Mouse (Mus musculus): ENCODE results near the gene Tifa. TPM values are rescaled to one million over a fixed set of nuclear protein-coding genes. Genes with fewer than 3 reads are reported as not detected.

The Tifa gene
- total RNA-seq, 2 experiments from 2014 or later = 2.0 to 2.2 TPM

DNA sequence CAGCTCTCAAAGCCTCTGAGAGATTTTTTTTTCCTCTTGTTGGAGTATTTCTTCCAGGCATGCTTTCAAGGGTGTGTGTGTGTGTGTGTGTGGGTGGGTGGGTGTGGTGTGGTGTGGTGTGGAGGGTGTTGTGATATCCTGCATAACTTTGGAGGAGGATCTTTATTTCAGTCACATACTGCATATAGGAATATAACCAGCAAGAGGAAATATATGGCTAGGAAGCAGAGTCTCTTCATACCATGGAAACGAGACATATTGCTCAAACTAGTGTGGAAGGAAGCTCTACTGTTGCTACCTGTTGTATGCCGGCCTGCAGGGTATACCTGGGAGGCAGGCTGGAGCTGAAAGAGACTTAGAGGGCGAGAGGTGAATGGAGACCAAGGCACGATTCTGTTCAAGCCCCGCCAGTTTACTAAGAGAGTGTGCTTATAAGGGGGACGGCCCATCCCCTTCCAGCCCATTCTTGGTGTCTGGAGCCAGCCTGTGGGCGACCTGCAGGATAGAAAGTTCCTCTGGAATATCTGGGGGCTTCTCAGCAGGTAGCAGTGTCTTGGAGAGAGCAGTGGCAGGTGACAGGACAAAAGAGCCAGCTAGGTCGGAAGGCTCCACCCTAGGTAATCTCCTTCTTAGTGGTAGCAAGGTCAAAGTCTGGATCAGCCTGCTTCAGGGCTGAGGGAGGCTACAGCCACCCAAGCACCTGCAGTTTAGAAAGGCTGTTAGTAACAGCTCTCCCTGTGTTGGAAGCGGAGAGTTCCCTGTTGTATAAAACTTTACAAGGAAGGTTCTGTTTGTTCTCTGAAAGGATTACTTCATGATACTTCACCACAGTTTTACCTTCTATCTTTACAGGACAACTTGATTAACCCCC is 61.4 kb downstream of the Tifa start:
- DNase-seq (ENCODE audit: low spot score) = no peak
- intact Hi-C loops (cut with DNase I) = no loop called here

DNA sequence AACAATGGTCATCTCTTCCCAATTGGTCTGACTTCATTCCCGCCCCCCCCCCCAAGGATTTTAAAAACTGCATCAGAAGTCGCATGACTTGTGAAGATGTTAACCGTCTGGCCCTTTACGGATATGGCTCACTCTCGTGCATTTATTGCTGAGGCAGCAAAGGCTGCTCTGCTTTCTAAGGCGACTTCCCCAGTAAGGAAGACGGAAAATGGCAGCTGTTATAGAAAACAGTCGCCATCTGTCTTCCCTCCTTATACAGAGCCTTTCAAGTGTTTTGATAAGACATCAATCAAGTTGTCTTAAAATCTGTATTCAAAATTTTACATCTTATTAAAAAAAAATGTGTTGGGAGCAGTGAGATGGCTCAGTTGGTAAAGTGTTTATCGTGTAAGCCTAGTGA is 63.1 kb downstream of the Tifa start:
- intact Hi-C loops (cut with DNase I) = loop anchor here (1.0 kb wide), 1 partner anchor 97 kb away; no protein-coding TSS in a partner anchor

DNA sequence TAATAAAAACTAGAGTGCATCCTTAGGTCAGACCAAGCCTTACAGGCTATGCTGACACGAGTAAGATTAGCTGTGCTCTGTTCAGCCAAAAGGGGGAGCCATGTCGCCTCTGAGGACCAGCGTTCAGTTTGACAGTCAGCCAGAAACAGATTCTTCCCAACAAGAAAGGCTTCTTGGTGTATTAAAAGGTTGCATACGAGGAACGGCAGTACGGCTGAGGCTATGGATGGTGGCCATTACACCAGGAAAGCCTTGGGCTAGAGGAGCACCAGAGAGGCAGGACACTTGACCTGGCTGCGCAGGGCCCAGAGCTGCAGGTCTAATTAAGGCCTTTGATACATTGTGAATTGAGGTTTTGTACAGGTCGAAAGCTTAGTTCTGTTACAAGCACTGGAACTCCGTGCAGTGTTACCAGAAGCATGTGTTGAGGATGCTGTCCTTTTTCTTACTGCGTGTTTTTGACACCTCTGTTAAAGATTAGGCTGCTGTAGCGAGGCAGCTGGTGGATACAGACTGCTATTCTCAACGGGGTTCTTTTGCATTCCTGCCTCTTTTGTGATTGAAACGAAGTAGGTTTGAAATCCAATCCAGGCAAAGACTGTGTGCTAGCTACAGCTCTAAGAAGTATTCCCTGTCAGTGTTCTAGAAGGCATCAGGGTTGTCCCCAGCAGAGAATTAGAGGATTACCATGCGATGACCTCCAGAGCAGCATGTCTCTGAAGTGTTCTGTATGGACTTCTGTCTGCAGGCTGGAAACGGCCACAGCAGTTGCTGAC is 64.0 kb downstream of the Tifa start:
- DNase-seq (ENCODE audit: low spot score) = peak; percentile 10
- intact Hi-C loops (cut with DNase I) = loop anchor here (1.0 kb wide), 1 partner anchor 96 kb away; no protein-coding TSS in a partner anchor

More for the DNA sequence above, 63.1 kb downstream of the Tifa start:
- DNase-seq (ENCODE audit: low spot score) = no peak

DNA sequence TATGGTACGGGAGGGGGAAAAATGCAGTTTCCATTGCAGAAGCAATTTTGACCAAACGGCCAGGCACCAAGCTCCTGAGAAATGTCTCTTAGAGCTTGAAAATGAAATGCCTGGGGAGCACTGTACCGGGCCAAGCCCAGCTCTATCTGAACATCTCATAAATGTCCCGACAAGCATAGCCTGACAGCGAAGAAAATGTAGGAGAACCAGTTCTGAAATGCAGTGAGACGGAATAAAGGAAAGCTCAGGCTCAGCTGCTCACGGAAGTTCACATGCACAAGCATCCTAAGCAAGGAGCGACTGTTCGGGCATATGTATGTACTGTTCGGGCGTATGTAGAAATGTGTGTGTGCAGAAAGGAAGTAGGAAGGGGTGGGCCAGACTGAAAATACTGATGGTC is 71.7 kb downstream of the Tifa start:
- no peak for DNase-seq (ENCODE audit: low spot score)
- intact Hi-C loops (cut with DNase I) = loop anchor here (5.0 kb wide), 1 partner anchor 36 kb away; the partner anchor contains the start of gene Fam241a

DNA sequence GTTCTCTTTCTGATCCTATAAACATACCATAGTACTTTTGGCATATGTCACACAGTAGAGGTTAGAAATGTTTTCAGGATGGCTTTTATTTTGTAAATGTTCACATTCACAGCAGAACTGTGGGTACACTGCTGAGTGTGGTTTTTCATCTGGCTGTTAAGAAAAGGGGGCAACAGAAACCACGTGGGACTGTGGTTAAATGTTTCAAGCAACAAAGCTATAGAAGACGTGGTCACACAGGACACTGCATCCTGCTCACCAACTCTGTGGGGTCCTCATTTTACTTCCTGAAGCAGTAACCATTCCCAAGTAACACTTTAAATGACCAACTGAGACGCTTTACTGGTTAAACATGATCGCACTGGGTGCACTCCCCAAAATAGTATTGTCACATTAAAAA is 72.9 kb downstream of the Tifa start:
- intact Hi-C loops (cut with DNase I) = loop anchor here (5.0 kb wide), 1 partner anchor 35 kb away; the partner anchor contains the start of gene Fam241a

DNA sequence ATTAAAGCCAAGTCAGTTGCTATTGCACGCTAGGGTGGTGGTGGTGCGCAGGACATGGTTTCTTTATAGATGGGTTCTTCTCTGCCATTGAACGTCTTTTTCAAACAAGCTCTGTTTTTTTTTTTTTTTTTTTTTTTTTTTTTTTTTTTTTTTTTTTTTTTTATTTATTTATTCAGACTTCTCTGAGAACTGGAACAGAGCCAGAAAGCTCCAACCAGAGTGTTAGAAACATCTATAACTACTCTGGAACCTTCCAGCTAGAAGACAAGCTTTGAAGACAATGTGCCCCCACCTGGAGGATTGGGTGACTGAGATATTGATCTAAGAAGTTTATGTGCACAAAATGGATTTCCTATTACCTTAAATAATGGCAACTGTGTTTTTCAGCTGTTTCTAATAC is 74.0 kb downstream of the Tifa start:
- DNase-seq (ENCODE audit: low spot score) = no peak
- intact Hi-C loops (cut with DNase I) = loop anchor here (5.0 kb wide), 1 partner anchor 34 kb away; the partner anchor contains the start of gene Fam241a

More for the DNA sequence above, 72.9 kb downstream of the Tifa start:
- DNase-seq (ENCODE audit: low spot score) = no peak

DNA sequence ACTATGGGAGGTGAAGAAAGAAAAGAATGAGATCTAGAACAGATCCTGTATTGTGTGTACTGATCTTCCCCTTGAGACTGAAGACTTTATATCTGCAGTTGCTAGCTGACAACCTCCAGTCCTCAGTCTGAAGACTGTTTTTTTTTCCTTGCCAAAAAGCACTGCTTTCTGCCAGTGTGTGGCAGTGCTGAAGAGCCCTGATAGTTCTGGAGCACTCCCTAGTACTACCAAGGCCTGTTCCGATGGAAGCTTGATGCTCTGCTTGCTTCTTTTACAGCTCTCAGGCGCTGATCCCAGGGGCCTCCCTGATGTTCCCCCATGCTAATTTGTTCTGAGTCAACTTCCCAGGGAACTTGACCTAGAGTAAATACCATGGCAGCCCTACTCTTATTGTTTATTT is 74.6 kb downstream of the Tifa start:
- no peak for DNase-seq (ENCODE audit: low spot score)
- intact Hi-C loops (cut with DNase I) = loop anchor here (5.0 kb wide), 1 partner anchor 33 kb away; the partner anchor contains the start of gene Fam241a

DNA sequence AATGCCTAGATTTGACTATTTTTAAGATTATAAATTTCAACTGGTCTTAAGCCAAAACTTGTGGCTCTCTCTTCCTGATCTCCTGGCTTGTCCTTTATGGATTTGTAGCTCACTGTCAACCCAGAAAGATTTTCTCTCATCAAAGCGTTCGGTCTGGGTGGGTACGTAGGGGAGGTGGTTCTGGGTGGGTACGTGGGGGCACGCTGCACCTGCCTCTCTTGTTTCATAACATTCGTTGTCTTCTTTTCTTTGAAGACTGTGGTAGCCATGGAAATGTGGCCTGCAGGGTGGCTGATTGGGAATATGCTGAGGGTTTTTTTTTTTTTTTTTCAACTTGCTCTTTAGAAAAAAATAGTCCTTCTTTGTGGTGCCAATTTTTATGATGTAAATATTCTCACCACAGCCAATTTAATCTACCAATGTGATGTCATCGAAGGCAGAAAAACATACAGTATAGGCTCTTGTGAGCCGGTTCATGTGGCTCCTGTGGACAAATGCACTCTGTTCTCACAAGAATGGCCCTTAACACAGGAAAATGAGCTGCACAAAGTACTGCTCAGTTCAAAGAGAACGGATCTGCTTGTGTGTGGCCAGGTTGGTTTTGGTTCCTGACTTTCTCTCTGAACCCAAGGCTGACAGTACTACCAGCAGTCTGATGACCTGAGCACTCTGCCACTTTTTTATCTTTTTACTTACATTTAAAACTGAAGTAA is 78.6 kb downstream of the Tifa start:
- intact Hi-C loops (cut with DNase I) = no loop called here
- no peak for DNase-seq (ENCODE audit: low spot score)

DNA sequence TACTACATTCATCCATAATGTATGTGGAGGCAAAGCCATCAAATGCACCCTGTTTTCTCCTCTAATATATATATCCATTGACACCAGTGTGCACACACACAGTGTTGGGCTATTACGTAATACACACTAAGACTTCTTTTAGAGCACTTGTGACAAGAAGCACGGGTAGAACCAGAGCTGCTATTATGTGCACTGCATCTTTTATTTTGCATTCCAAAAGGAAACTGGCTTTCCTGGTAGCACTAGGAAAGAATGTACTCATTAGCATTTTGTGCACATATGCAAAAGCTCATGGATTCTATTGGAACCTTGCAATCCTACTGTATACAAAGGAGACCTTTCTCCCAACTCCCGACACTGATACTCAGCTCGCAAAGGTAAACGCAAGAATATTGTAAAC is 79.3 kb downstream of the Tifa start:
- DNase-seq (ENCODE audit: low spot score) = no peak
- intact Hi-C loops (cut with DNase I) = no loop called here

DNA sequence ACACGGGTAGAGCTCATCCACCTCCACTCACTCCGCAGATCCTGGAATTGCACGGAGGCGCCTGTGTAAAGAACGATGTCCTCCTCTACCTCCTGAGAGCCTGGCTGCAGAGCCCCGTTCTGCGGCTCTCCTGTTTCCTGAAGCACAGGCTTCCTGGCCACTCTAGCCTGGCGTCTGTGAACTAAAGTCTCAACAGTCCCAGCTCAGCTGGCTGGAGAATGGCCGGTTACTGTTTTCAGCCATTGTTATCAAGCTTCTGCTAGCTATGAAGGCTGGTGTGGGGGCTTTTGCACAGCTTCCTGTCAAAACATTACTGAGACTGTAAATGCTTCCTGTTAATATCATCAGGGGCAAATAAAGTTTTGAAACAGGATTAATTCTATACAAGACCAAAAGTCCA is 82.0 kb downstream of the Tifa start:
- intact Hi-C loops (cut with DNase I) = no loop called here
- no peak for DNase-seq (ENCODE audit: low spot score)

DNA sequence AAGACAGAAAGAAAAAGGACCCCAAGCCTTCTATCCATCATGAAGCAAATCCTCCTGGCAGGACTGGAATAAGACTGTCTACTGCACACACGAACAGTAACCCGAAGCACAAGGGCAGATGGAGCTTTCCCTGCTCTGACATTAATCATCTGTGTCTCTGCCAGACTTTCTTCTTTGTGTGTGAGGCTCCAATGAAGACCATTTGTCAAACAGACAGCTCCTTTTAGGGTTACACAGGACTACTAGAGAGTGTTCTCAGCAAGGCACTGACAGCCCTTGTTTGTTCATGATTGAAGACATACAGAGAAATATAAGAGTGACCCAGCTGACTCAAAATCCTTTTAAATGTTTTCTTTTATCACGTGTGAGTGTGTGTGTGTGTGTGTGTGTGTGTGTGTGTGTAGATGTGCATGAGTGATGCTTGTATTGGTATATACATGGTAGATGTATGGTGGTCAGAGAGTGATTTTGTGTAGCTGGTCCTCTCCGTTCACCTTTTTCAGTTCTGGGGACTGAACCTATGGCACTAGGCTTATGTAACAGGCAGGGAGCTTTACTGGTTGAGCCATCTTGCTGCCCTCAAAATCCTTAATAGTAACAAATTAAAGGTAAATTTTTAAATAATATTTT is 84.8 kb downstream of the Tifa start:
- intact Hi-C loops (cut with DNase I) = no loop called here
- DNase-seq (ENCODE audit: low spot score) = no peak

DNA sequence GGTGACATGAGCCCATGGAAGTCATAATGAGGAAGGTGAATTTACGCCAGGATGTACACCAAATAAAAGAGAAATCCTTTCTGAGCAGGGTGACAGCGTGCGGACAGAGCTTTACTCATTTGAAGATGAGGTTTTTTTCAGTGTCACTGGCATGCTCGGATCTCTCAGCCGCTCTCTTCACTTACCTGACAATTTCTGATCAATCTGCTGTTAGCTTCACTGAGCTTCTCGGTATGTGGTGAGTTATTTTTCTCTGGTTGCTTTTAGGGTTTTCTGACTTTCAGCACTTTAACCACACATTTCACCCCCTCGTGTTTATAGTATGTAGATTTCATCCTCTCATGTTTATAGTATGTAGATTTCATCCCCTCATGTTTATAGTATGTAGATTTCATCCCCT is 85.5 kb downstream of the Tifa start:
- intact Hi-C loops (cut with DNase I) = no loop called here
- DNase-seq (ENCODE audit: low spot score) = no peak

DNA sequence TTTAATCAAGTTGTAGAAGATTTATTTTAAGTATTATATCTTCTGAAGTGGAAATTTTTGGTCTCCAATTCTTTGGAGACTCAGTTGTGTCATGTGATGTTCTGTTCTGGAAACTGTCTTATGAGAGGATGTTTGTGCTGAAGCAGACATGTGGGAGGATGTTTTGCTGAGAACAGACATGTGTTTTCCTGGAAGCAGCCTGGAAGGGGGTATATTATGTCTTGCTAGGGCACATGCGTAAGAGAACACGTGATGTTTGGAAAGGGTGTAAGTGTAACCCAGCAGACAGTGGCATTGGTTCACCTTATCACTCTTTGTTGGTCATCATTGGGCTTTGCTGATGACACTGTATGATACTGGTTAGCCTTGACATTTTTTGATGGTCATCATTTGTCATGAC is 85.9 kb downstream of the Tifa start:
- intact Hi-C loops (cut with DNase I) = no loop called here
- DNase-seq (ENCODE audit: low spot score) = no peak

DNA sequence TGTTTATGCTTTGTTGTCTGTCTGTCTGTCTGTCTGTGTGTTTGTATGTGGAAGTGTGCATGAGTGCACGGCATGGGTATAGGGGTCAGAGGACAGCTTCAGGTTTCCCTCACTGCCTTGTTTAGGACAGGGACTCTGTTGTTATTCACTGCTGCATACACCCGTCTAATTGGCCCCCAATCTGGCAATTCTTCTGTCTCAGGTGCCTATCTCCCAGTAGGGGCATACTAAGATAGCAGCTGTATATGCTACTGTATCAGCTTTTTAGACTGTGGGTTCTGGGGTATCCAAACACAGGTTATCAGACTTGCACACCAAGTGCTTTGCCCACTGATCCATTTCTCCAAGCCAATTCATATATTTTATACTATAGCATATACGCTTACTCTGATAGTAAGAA is 90.4 kb downstream of the Tifa start:
- intact Hi-C loops (cut with DNase I) = no loop called here
- DNase-seq (ENCODE audit: low spot score) = no peak

DNA sequence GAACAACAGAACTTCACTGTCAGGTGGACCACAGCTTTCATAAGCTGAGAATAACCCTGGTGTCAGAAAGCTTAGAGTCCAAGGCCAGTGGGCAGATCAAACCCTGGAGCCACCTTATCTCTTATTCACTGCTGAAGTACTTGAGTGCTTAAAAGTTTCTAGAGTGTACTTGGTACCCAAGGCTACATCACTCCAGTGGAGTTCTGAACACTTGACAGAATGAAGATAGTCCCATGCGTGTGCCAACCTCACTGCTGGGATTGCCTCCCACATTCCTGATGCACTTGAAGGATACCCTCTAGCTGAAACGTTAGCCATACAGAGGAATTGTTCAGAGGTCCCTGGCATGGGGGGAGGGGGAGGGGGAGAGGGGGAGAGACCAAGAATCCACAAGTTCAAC is 92.1 kb downstream of the Tifa start:
- DNase-seq (ENCODE audit: low spot score) = no peak
- intact Hi-C loops (cut with DNase I) = no loop called here

Other genes with a start within 250 kb of the Tifa start
- 10 to 100 TPM; 20.5 to 22.7 TPM for gene Larp7, start 236.5 kb upstream of the Tifa start, total RNA-seq (2021)
- gene Zgrf1, start 236.3 kb upstream of the Tifa start, total RNA-seq (2021) = under 1 TPM; 0.73 to 0.78 TPM
- not detected for gene Neurog2, start 156.7 kb upstream of the Tifa start, total RNA-seq (2021)
- gene Alpk1, start 9.3 kb upstream of the Tifa start, total RNA-seq (2021) = 1 to 10 TPM; 2.4 to 3.9 TPM
- 10 to 100 TPM; 15.5 to 16.7 TPM for gene Ap1ar, start 47.7 kb downstream of the Tifa start, total RNA-seq (2021)
- gene Fam241a, start 106.5 kb downstream of the Tifa start, total RNA-seq (2021) = 1 to 10 TPM; 4.2 TPM